Mouse (Mus musculus): Measurements from ENCODE around the gene Ccdc33. TPM values are rescaled to one million over a fixed set of nuclear protein-coding genes. Genes with fewer than 3 reads are reported as not detected.

The Ccdc33 gene
- polyA plus RNA-seq, 2 experiments = not detected

- Histone ChIP-seq H3K9ac (replicated peaks) (no peak overlapping the region), H3K27ac (no peak overlapping the region), H3K36me3 (replicated peaks; ENCODE audit: control insufficient read depth, insufficient read depth, low read depth) (no peaks in the 10 kb centered on the region), H3K4me3 (ENCODE audit: insufficient read depth in 1 of 2, low read depth in 2 of 2, low read length in 2 of 2) (no peak overlapping the region), H3K9me3 (ENCODE audit: control insufficient read depth, low read length) (no peaks in the 10 kb centered on the region), H3K4me1 (replicated peaks; ENCODE audit: control insufficient read depth in 2 of 2, insufficient read depth in 2 of 2, low read length in 1 of 2) (no peaks in the 10 kb centered on the region), H3K27me3 (ENCODE audit: control insufficient read depth, insufficient read depth, low read length) (no peaks in the 10 kb centered on the region), H3K4me2 (ENCODE audit: low read depth) (no peak overlapping the region)
- TF ChIP-seq CTCF (IDR thresholded peaks at IDR 0.05; ENCODE audit: low read depth) = no peak
- TF ChIP-seq EP300 (IDR thresholded peaks at IDR 0.05; ENCODE audit: low read depth) = no peak
- DNase-seq (ENCODE audit: low read depth in 3 of 3, low spot score in 3 of 3) = no peak
- 57% methylated on average over 12 of the region's 12 CpGs for WGBS (ENCODE audit: insufficient replicate concordance)
- ATAC-seq (ENCODE audit: insufficient read depth) = no peak
These were observed 110.1 kb downstream of the Ccdc33 start for GRCm38 (mm10) chr9:58008336-58009014.

- Histone ChIP-seq H3K27me3 (ENCODE audit: control insufficient read depth, insufficient read depth, low read length) (no peaks in the 10 kb centered on the region), H3K36me3 (replicated peaks; ENCODE audit: control insufficient read depth, insufficient read depth, low read depth) (no peaks in the 10 kb centered on the region), H3K4me3 (ENCODE audit: insufficient read depth in 1 of 2, low read depth in 2 of 2, low read length in 2 of 2) (no peak within 1 kb of the TSS), H3K9ac (replicated peaks) (no peak within 1 kb of the TSS), H3K9me3 (ENCODE audit: control insufficient read depth, low read length) (no peaks in the 10 kb centered on the region), H3K27ac (no peak within 1 kb of the TSS), H3K4me2 (ENCODE audit: low read depth) (no peak within 1 kb of the TSS), H3K4me1 (replicated peaks; ENCODE audit: control insufficient read depth in 2 of 2, insufficient read depth in 2 of 2, low read length in 1 of 2) (no peaks in the 10 kb centered on the region)
- no peak for DNase-seq (ENCODE audit: low read depth in 3 of 3, low spot score in 3 of 3)
- WGBS (ENCODE audit: insufficient replicate concordance) = 49% methylated on average over 16 of the region's 16 CpGs
- no peak for ATAC-seq (ENCODE audit: insufficient read depth)
- TF ChIP-seq EP300 (IDR thresholded peaks at IDR 0.05; ENCODE audit: low read depth) (no peak), CTCF (IDR thresholded peaks at IDR 0.05; ENCODE audit: low read depth) (no peak)
These were observed 112.7 kb downstream of the Ccdc33 start, which contains the start of gene Cyp11a1 for GRCm38 (mm10) chr9:58005753-58006461. TSS of gene Cyp11a1 (plus strand) at chr9:58006411.

DNA sequence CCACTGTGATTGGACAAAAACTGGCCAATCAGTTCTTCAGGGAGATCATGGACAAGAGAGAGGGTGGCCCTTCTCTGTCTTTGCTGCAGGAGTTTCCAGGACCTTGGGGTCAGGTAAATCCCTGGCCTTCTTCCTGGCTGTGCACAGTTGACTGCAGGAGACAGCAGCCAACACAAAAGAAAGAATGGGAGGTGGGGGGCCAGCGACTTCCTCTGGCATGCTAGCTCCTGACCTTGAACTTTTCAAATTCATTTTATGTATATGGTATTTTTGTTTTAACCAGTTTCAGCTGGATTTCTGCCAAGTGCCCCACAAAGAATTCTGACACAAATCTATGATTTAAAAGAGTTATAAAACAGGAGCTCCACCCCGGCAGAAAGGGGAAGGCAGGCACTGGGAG is 115.4 kb downstream of the Ccdc33 start:
- no peak for ATAC-seq (ENCODE audit: insufficient read depth)
- DNase-seq (ENCODE audit: low read depth in 3 of 3, low spot score in 3 of 3) = no peak
- H3K36me3 ChIP-seq (replicated peaks; ENCODE audit: control insufficient read depth, insufficient read depth, low read depth) = no peaks in the 10 kb centered on the region

DNA sequence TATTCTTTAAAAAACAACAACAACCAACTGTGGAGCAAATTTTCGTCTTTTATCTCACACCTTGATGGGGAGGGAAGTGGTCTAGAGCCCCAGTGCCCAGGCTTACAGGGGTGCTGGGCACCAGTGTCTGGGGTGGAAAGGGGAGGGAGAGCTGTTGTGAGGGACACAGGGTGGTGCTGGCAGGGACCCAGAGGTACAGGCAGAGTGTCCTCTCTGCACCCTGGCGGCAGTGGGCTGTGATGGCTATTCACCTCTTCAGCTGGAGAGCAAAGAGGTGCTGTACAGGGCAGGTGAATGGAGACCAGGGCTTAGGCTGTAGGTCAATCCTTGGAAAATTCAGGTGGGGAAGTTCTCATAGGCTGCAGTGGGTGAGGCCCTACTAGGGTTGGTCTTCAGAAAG is 118.9 kb downstream of the Ccdc33 start:
- TF ChIP-seq EP300 (IDR thresholded peaks at IDR 0.05; ENCODE audit: low read depth) = no peak
- TF ChIP-seq CTCF (IDR thresholded peaks at IDR 0.05; ENCODE audit: low read depth) = no peak
- peaks cover 7% of the 10 kb centered on the region for H3K27me3 ChIP-seq (ENCODE audit: control insufficient read depth, insufficient read depth, low read length)
- WGBS (ENCODE audit: insufficient replicate concordance) = 33% methylated on average over 2 of the region's 2 CpGs
- H3K9me3 ChIP-seq (ENCODE audit: control insufficient read depth, low read length) = no peaks in the 10 kb centered on the region
- ATAC-seq (ENCODE audit: insufficient read depth) = no peak
- H3K4me1 ChIP-seq (replicated peaks; ENCODE audit: control insufficient read depth in 2 of 2, insufficient read depth in 2 of 2, low read length in 1 of 2) = no peaks in the 10 kb centered on the region
- H3K4me2 ChIP-seq (ENCODE audit: low read depth) = no peak overlapping the region
- H3K27ac ChIP-seq = no peak overlapping the region
- H3K4me3 ChIP-seq (ENCODE audit: insufficient read depth in 1 of 2, low read depth in 2 of 2, low read length in 2 of 2) = no peak overlapping the region
- DNase-seq (ENCODE audit: low read depth in 3 of 3, low spot score in 3 of 3) = no peak
- H3K36me3 ChIP-seq (replicated peaks; ENCODE audit: control insufficient read depth, insufficient read depth, low read depth) = no peaks in the 10 kb centered on the region
- H3K9ac ChIP-seq (replicated peaks) = no peak overlapping the region

More for the DNA sequence above, 115.4 kb downstream of the Ccdc33 start:
- Histone ChIP-seq H3K9me3 (ENCODE audit: control insufficient read depth, low read length) (no peaks in the 10 kb centered on the region), H3K27ac (no peak overlapping the region), H3K4me2 (ENCODE audit: low read depth) (no peak overlapping the region), H3K27me3 (ENCODE audit: control insufficient read depth, insufficient read depth, low read length) (no peaks in the 10 kb centered on the region), H3K9ac (replicated peaks) (no peak overlapping the region), H3K4me1 (replicated peaks; ENCODE audit: control insufficient read depth in 2 of 2, insufficient read depth in 2 of 2, low read length in 1 of 2) (no peaks in the 10 kb centered on the region), H3K4me3 (ENCODE audit: insufficient read depth in 1 of 2, low read depth in 2 of 2, low read length in 2 of 2) (no peak overlapping the region)
- TF ChIP-seq CTCF (IDR thresholded peaks at IDR 0.05; ENCODE audit: low read depth) = no peak
- no peak for TF ChIP-seq EP300 (IDR thresholded peaks at IDR 0.05; ENCODE audit: low read depth)
- WGBS (ENCODE audit: insufficient replicate concordance) = 30% methylated on average over 2 of the region's 2 CpGs

DNA sequence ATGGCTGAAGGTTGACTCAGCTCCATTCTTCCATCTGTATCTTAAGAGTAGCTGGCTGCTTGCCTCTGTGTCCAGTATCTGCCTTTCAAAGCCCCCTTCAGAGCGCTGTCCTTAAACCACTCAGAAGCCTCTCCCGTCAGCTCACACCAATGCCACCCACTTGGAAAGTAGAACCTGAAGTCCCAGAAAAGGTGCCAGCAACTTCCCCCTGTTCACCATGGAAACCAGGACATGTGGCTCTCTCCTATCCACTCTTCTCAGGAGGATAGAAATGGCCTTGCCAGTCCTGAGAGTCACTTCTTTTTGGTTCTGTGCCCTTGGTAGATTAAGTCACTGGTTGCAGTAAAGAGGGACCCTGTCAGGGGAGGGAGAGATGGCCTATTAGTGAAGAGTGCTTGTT is 119.9 kb downstream of the Ccdc33 start:
- DNase-seq (ENCODE audit: low read depth in 3 of 3, low spot score in 3 of 3) (no peak), ATAC-seq (ENCODE audit: insufficient read depth) (no peak)
- H3K4me2 ChIP-seq (ENCODE audit: low read depth) = no peak overlapping the region
- no peak overlapping the region for H3K9ac ChIP-seq (replicated peaks)
- TF ChIP-seq CTCF (IDR thresholded peaks at IDR 0.05; ENCODE audit: low read depth) (no peak), EP300 (IDR thresholded peaks at IDR 0.05; ENCODE audit: low read depth) (no peak)
- no peaks in the 10 kb centered on the region for H3K4me1 ChIP-seq (replicated peaks; ENCODE audit: control insufficient read depth in 2 of 2, insufficient read depth in 2 of 2, low read length in 1 of 2)
- 51% methylated on average over 2 of the region's 2 CpGs for WGBS (ENCODE audit: insufficient replicate concordance)
- H3K27ac ChIP-seq = no peak overlapping the region
- no peaks in the 10 kb centered on the region for H3K36me3 ChIP-seq (replicated peaks; ENCODE audit: control insufficient read depth, insufficient read depth, low read depth)
- H3K4me3 ChIP-seq (ENCODE audit: insufficient read depth in 1 of 2, low read depth in 2 of 2, low read length in 2 of 2) = no peak overlapping the region
- no peaks in the 10 kb centered on the region for H3K9me3 ChIP-seq (ENCODE audit: control insufficient read depth, low read length)
- peaks cover 7% of the 10 kb centered on the region for H3K27me3 ChIP-seq (ENCODE audit: control insufficient read depth, insufficient read depth, low read length)

Data from liver, embryonic 14.5 days (tissue).